Mouse (Mus musculus) embryonic facial prominence, embryonic 15.5 days (tissue): ENCODE results near the gene Ppp2r5a. TPM values are rescaled to one million over a fixed set of nuclear protein-coding genes. Genes with fewer than 3 reads are reported as not detected.
"Not testable (repeated sequence)": the region's sequence is repeated elsewhere in the genome, so short reads cannot be mapped to it uniquely, and the experiment has no call there.

Experiments
- ATAC-seq: fragments of 200-750 bp; cut with Nextera tagmentation; 2 replicates; pipeline ENCODE4 v1.8.0; 2017; ENCODE audit warnings: low read depth, moderate TSS enrichment; ENCODE audit not compliant: insufficient number of reproducible peaks, low FRiP score, low TSS enrichment
- H3K27ac ChIP-seq: fragments of 300-500 bp; sonication (generic); replicated peaks from 2 replicates; pipeline ENCODE4 v1.5.1; 2015; ENCODE audit warnings: mild to moderate bottlenecking, inconsistent platforms
- H3K27me3 ChIP-seq: fragments of 300-500 bp; sonication (generic); 2 replicates; pipeline ENCODE4 v1.6.1; 2015; ENCODE audit warnings: inconsistent platforms
- H3K36me3 ChIP-seq: fragments of 300-500 bp; sonication (generic); 2 replicates; pipeline ENCODE4 v1.6.1; 2015; ENCODE audit warnings: mild to moderate bottlenecking, inconsistent platforms
- H3K4me1 ChIP-seq: fragments of 300-500 bp; sonication (generic); 2 replicates; pipeline ENCODE4 v1.6.1; 2015; ENCODE audit warnings: inconsistent platforms
- H3K4me2 ChIP-seq: fragments of 300-500 bp; sonication (generic); replicated peaks from 2 replicates; pipeline ENCODE4 v1.6.1; 2015; ENCODE audit warnings: mild to moderate bottlenecking, inconsistent platforms
- H3K4me3 ChIP-seq: fragments of 300-500 bp; sonication (generic); replicated peaks from 2 replicates; pipeline ENCODE4 v1.5.1; 2015; ENCODE audit warnings: mild to moderate bottlenecking, inconsistent platforms
- H3K9ac ChIP-seq: fragments of 300-500 bp; sonication (generic); 2 replicates; pipeline ENCODE4 v1.6.1; 2015; ENCODE audit warnings: inconsistent platforms
- H3K9me3 ChIP-seq: fragments of 300-500 bp; sonication (generic); replicated peaks from 2 replicates; pipeline ENCODE4 v1.6.1; 2016; ENCODE audit warnings: inconsistent platforms
- WGBS: fragments of 180-500 bp; shearing (Covaris S2); methylation state at CpG from one replicate; pipeline ENCODE4 v1.1.7; 2015; 5-methylcytosine and 5-hydroxymethylcytosine counted together
- polyA plus RNA-seq: library from polyadenylated mRNA; unstranded; fragments of >200 nt; fragmentation: Nextera tagmentation; extraction: Ambion mirVana; gene quantifications from 2 replicates; pipeline ENCODE4 v1.2.1, GENCODE M21; 2015

Ppp2r5a gene
- polyA plus RNA-seq, 1 experiment from 2014 or later, result 26.3 TPM

- no peak for ATAC-seq
- H3K36me3 ChIP-seq, result no peaks in the 10 kb centered on the region
- no peaks in the 10 kb centered on the region for H3K9me3 ChIP-seq
- H3K27me3 ChIP-seq, result no peaks in the 10 kb centered on the region
- peaks cover 14% of the 10 kb centered on the region for H3K4me1 ChIP-seq
- WGBS, result 12% methylated on average over 7 of the region's 7 CpGs
- H3K4me2 ChIP-seq, result no peak overlapping the region
- H3K9ac ChIP-seq, result no peak overlapping the region
- H3K27ac ChIP-seq, result no peak overlapping the region
- H3K4me3 ChIP-seq, result no peak overlapping the region
Measured at GRCm38 (mm10) chr1:191432531-191432930, 29.5 kb upstream of the Ppp2r5a start.

- 63% methylated on average over 15 of the region's 15 CpGs for WGBS
- H3K4me2 ChIP-seq, result 0 out of 2 replicates have a peak overlapping the region, but pooled peaks have one; percentile 6
- H3K4me1 ChIP-seq, result peaks cover 14% of the 10 kb centered on the region
Measured at GRCm38 (mm10) chr1:191432023-191432422, 29.0 kb upstream of the Ppp2r5a start.

GRCm38 (mm10) chr1:191430121-191430520 lies 27.0 kb upstream of the Ppp2r5a start:
- Histone ChIP-seq H3K4me3 (no peak overlapping the region), H3K4me2 (no peak overlapping the region), H3K27ac (no peak overlapping the region), H3K4me1 (no peaks in the 10 kb centered on the region), H3K9ac (no peak overlapping the region), H3K9me3 (no peaks in the 10 kb centered on the region), H3K27me3 (no peaks in the 10 kb centered on the region), H3K36me3 (no peaks in the 10 kb centered on the region)
- 64% methylated on average over 7 of the region's 7 CpGs for WGBS
- ATAC-seq, result no peak

More at GRCm38 (mm10) chr1:191432023-191432422, 29.0 kb upstream of the Ppp2r5a start:
- Histone ChIP-seq H3K9me3 (no peaks in the 10 kb centered on the region), H3K27me3 (no peaks in the 10 kb centered on the region), H3K36me3 (no peaks in the 10 kb centered on the region), H3K4me3 (no peak overlapping the region), H3K9ac (no peak overlapping the region), H3K27ac (no peak overlapping the region)
- ATAC-seq, result no peak

DNA sequence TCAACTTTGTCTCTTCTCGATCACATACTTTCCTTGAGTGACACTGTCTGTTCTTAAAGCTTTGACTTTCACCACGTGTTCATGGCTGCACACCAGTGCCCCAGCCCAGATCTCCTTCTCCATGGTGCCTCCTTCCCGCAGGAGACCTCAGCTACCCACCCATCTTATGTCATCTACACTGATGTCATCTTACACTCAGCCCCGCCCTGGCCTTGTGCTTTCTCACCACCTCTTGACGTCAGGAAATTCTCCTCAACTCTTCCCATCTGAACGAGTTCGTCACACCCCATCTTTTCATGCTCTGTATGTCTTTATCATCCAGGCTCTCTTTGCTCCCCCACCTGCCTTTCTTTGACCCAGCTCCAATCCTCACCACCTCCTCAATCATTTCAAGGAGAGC lies 22.8 kb upstream of the Ppp2r5a start:
- Histone ChIP-seq H3K9me3 (no peaks in the 10 kb centered on the region), H3K4me3 (no peak overlapping the region)
- 62% methylated on average over 7 of the region's 7 CpGs for WGBS

DNA sequence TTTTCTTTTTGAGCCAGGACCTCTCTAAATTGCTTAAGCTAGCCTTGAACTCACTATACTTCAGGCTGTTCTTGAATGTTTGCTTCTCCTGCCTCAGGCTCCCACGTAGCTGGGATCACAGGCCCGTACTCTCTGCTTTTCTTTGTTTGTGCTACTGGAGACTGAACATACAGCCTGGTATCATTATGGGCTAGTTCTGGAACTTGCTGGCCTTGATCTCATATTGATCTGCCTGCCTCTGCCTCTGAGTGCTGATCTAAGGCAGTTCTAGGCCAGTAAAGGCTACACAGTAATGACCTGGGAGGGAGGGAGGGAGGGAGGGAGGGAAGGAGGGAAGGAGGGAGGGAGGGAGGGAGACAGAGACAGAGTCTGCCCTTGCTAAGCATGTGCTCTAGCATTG lies 20.1 kb upstream of the Ppp2r5a start:
- no peak overlapping the region for H3K4me3 ChIP-seq
- no peak overlapping the region for H3K4me2 ChIP-seq
- no peaks in the 10 kb centered on the region for H3K36me3 ChIP-seq
- H3K9me3 ChIP-seq, result no peaks in the 10 kb centered on the region
- 0 out of 2 replicates have a peak, but pooled peaks cover 5% of the 10 kb centered on the region for H3K4me1 ChIP-seq
- no peaks in the 10 kb centered on the region for H3K27me3 ChIP-seq
- 65% methylated on average over 2 of the region's 2 CpGs for WGBS
- no peak overlapping the region for H3K27ac ChIP-seq
- H3K9ac ChIP-seq, result no peak overlapping the region
- no peak for ATAC-seq

More for the DNA sequence above, 22.8 kb upstream of the Ppp2r5a start:
- 0 out of 2 replicates have a peak, but pooled peaks cover 1% of the 10 kb centered on the region for H3K4me1 ChIP-seq
- no peaks in the 10 kb centered on the region for H3K36me3 ChIP-seq
- no peak overlapping the region for H3K27ac ChIP-seq
- no peaks in the 10 kb centered on the region for H3K27me3 ChIP-seq
- ATAC-seq, result no peak
- no peak overlapping the region for H3K4me2 ChIP-seq
- H3K9ac ChIP-seq, result no peak overlapping the region

GRCm38 (mm10) chr1:191422714-191423113 lies 19.6 kb upstream of the Ppp2r5a start:
- not testable (repeated sequence) for H3K4me2 ChIP-seq, H3K27me3 ChIP-seq, H3K36me3 ChIP-seq, ATAC-seq, H3K27ac ChIP-seq, H3K9me3 ChIP-seq, H3K9ac ChIP-seq, H3K4me3 ChIP-seq, H3K4me1 ChIP-seq
- WGBS, result 61% methylated on average over 3 of the region's 3 CpGs

- no peak for ATAC-seq
Measured at GRCm38 (mm10) chr1:191422164-191422563, 19.1 kb upstream of the Ppp2r5a start.

GRCm38 (mm10) chr1:191421426-191421999 lies 18.4 kb upstream of the Ppp2r5a start:
- Histone ChIP-seq H3K27me3 (no peaks in the 10 kb centered on the region), H3K4me2 (no peak overlapping the region), H3K36me3 (no peaks in the 10 kb centered on the region), H3K4me3 (no peak overlapping the region), H3K9ac (no peak overlapping the region), H3K4me1 (0 out of 2 replicates have a peak, but pooled peaks cover 5% of the 10 kb centered on the region), H3K27ac (no peak overlapping the region), H3K9me3 (no peaks in the 10 kb centered on the region)
- ATAC-seq, result no peak
- WGBS, result 25% methylated on average over 1 of the region's 1 CpGs

More at GRCm38 (mm10) chr1:191422164-191422563, 19.1 kb upstream of the Ppp2r5a start:
- Histone ChIP-seq H3K9me3 (no peaks in the 10 kb centered on the region), H3K4me1 (0 out of 2 replicates have a peak, but pooled peaks cover 5% of the 10 kb centered on the region), H3K4me3 (no peak overlapping the region), H3K27ac (no peak overlapping the region), H3K9ac (no peak overlapping the region), H3K4me2 (no peak overlapping the region), H3K36me3 (no peaks in the 10 kb centered on the region), H3K27me3 (no peaks in the 10 kb centered on the region)
- 69% methylated on average over 4 of the region's 4 CpGs for WGBS

GRCm38 (mm10) chr1:191420930-191421404 lies 17.9 kb upstream of the Ppp2r5a start:
- Histone ChIP-seq H3K27ac (0 out of 2 replicates have a peak overlapping the region, but pooled peaks have one; percentile 25), H3K4me2 (no peak overlapping the region), H3K4me1 (0 out of 2 replicates have a peak, but pooled peaks cover 5% of the 10 kb centered on the region), H3K9ac (no peak overlapping the region), H3K27me3 (no peaks in the 10 kb centered on the region), H3K4me3 (no peak overlapping the region), H3K36me3 (no peaks in the 10 kb centered on the region), H3K9me3 (no peaks in the 10 kb centered on the region)
- WGBS, result 44% methylated on average over 6 of the region's 6 CpGs
- 0 out of 2 replicates have a peak, but pooled peaks have one; percentile 12 for ATAC-seq

DNA sequence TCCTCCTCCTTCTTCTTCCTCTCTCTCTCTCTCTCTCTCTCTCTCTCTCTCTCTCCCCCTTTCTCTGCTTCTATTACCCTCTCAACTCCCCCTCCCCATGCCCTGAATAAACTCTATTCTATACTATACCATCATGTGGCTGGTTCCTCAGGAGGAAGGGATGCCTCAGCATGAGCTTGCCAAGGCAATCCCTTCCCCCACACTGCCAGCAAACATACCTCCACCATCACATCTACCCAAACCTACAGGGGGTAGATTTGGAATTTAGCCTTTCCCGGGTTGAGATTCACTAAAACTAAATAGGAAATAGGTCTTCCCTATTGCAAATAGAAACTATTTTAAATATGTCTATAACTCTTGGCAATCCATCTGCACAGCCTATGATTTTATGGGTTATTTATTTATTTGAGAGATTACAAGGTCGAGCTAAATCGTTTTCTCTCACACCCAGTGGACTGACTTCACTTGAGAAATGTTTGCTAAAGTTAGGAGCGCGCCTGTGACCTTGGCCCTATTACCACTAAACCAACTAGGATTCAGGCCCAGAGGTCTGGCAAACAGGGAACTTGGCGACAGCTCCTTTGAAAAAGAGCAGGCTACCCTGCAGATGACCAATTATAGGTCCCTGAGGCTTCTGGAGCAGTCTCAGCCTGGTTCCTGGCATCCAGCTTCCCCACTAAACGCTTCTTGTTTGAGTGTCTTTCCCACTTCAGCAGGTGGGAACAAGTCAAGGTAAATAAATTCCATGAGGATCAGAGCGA lies 17.1 kb upstream of the Ppp2r5a start:
- 38% methylated on average over 8 of the region's 8 CpGs for WGBS
- Histone ChIP-seq H3K27ac (no peak overlapping the region), H3K4me3 (no peak overlapping the region)

GRCm38 (mm10) chr1:191419421-191419820 lies 16.3 kb upstream of the Ppp2r5a start:
- H3K4me2 ChIP-seq, result no peak overlapping the region
- H3K27me3 ChIP-seq, result no peaks in the 10 kb centered on the region
- no peak overlapping the region for H3K9ac ChIP-seq
- no peak for ATAC-seq
- H3K4me3 ChIP-seq, result no peak overlapping the region
- no peaks in the 10 kb centered on the region for H3K9me3 ChIP-seq
- H3K4me1 ChIP-seq, result 0 out of 2 replicates have a peak, but pooled peaks cover 5% of the 10 kb centered on the region
- WGBS, result 57% methylated on average over 6 of the region's 6 CpGs
- no peak overlapping the region for H3K27ac ChIP-seq
- H3K36me3 ChIP-seq, result no peaks in the 10 kb centered on the region

More for the DNA sequence above, 17.1 kb upstream of the Ppp2r5a start:
- Histone ChIP-seq H3K4me1 (0 out of 2 replicates have a peak, but pooled peaks cover 5% of the 10 kb centered on the region), H3K9me3 (no peaks in the 10 kb centered on the region), H3K36me3 (no peaks in the 10 kb centered on the region), H3K4me2 (no peak overlapping the region), H3K27me3 (no peaks in the 10 kb centered on the region), H3K9ac (no peak overlapping the region)
- ATAC-seq, result no peak
